Mouse (Mus musculus): Measurements from ENCODE around the gene Tns4.

GRCm38 (mm10) chr11:99019844-99020243, 69.3 kb downstream of the Tns4 start:
- TF ChIP-seq POLR2A (IDR thresholded peaks at IDR 0.05; ENCODE audit: insufficient read depth, low read length), result no peak
- TF ChIP-seq CTCF (IDR thresholded peaks at IDR 0.05; ENCODE audit: low read depth, low read length), result no peak
- no peak for TF ChIP-seq EP300 (IDR thresholded peaks at IDR 0.05; ENCODE audit: insufficient read depth, low read depth, low read length)
